Mouse (Mus musculus): ENCODE results near the gene Ltbp2.
A peak's percentile ranks its signal among the peaks of the same experiment; 100 is the strongest.

Ltbp2 gene

GRCm38 (mm10) chr12:84762532-84762931 lies 113.8 kb downstream of the Ltbp2 start:
- DNase-seq (ENCODE audit: low spot score): no peak

DNA sequence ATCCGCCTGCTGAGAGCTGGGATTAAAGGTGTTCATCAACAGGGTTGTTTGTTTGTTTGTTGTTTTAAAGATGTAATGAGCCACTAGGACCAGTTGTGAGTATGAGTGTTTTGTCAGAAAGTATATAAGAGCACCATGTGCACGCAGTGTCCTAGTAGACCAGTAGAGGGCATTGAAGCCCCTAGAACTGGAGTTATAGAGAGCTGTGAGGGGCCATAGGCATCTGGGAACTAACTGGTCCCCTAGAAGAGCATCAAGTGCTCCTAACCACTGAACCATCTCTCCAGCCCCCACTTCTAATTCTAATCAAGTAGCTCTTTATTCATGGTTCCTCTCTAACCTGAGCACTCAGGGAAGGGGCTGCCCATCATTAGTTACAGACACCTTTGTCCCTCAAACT lies 117.3 kb downstream of the Ltbp2 start:
- no peak for DNase-seq (ENCODE audit: low spot score)

- no peak for DNase-seq (ENCODE audit: low spot score)
Observed at GRCm38 (mm10) chr12:84756016-84756415, 120.3 kb downstream of the Ltbp2 start.

DNA sequence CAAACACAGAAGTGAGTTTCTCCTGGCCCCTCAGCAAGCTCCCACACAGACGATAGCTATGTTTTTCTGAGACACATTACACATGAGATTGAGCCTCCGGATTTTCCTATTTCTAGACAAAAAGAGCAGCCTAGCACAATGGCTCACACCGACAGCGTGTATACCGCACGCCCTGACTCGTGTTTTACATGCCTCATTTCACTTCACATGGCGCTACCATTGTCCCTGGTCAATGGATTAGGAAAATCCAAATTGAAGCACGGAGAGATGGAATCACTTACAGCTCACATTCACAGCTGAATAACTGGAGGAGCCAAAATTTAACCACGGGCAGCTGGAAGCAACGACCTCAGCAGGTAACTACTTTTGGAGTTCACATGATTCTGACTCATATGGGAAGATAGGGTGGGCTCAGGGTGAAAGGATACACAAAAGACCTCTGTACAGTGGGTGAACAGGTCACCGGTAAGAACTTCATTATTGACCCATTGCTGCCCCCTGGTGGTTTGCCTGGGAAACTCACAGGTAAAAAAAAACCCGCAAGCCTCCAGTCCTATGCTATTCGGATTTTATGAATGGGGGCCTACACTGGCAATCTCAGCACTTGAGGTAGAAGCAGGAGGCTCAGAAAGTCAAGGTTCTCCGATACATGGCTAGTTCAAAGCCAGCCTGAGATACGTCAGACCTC lies 121.2 kb downstream of the Ltbp2 start:
- peak; percentile 65 for DNase-seq (ENCODE audit: low spot score)

DNA sequence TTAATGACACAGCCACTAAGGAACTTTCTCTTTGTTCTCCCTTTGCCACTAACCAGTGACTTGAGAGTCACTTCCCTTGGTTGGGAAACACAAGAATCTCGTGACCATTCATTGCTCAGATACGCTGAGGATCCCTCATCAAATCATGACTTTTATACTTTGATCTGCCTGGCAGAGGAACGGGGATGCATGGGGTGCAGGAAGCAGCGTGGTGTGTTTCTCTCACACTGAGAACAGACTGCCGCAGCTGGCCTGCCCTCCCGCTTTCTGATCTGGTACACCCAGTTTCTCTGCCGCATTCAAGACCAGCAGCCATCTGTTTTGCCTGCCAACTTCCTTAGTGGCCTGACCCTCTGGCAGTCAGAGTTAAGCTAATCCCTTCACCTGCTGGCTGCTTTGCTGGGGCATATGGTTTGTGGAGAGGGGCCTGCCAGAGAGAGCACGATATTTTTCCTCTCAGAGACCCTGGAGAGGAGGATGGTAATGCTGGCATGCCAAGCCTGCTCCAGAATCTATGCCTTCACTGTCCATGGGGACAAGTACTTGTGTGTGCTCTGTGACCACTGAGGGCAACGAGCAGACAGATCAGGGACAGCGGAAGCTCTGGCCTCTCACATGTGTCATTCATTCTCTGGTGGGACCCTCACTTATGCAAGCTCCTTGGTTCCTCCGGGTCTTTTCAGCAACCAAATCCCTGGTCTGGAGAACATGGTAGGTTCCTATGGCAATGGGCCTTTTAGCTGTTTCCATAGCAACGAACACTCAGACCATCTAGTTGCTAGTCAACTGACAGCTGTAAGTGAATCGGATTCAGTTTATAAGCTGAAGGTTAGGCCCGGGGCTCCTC lies 124.0 kb downstream of the Ltbp2 start:
- DNase-seq (ENCODE audit: low spot score): no peak

DNA sequence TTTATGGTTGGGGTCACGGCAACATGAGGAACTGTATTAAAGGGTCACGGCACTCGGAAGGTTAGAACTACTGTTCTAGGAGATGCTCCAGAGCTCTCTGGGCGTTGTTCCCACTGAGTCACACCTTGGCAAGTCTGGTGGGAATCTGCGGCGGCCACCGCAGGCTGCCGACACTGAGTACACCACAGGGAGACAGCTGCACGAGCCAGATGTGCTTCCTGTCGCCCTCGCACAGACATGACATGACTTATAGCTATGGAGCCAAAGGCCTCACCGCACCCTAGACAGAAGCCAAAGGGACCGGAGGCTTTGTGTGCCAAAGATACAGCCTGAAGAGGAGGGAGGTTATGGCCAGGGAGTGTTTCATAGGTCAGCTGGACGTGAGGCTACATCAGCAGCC lies 125.7 kb downstream of the Ltbp2 start:
- no peak for DNase-seq (ENCODE audit: low spot score)

GRCm38 (mm10) chr12:84748134-84748533 lies 128.2 kb downstream of the Ltbp2 start:
- no peak for DNase-seq (ENCODE audit: low spot score)

DNA sequence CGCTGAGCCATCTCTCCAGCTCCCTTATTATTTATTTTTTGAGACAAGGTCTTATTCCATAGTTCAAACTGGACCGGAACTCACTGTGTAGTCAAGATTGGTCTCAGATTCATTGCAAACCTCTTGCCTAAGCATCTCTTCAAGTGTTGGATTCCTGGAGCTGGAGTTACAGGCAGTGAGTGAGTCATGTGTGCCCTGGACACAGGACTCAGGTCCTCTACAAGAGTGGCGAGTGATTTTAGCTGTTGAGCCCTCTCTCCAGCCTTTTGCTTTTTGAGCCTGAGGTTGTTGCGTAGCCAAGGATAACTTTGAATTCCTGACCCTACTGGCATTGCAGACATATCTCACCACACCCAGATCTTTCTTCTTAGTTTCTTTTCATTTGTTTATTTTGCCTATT lies 130.6 kb downstream of the Ltbp2 start:
- DNase-seq (ENCODE audit: low spot score): no peak

DNA sequence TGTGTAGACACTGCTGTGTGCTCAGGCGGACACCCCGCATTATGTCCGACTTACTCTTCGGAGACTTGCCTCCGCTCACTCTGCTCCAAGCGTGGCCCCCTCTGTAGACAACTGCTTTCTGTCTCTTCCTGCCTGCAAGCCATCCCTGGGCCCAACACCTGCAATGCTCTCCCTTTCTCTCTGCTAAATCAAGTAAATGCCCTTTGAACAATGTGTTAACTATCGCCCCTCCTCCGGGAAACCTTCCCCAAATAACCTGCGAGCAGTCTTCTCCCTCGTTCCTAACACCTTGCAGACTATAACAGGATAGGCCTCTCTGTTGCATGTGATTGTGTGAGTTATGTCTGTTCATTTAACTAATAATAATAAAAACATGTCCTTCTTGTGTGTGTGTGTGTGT lies 132.8 kb downstream of the Ltbp2 start:
- no peak for DNase-seq (ENCODE audit: low spot score)

GRCm38 (mm10) chr12:84733366-84733765 lies 143.0 kb downstream of the Ltbp2 start:
- DNase-seq (ENCODE audit: low spot score): no peak

Measured in spleen, adult 12 weeks (tissue).